Mouse (Mus musculus): ENCODE results near the gene Aqp6. TPM values are rescaled to one million over a fixed set of nuclear protein-coding genes. Genes with fewer than 3 reads are reported as not detected.

The Aqp6 gene
- 0.17 and 0.28 TPM in 2 replicates for polyA plus RNA-seq (2012; rRNA removed)

DNA sequence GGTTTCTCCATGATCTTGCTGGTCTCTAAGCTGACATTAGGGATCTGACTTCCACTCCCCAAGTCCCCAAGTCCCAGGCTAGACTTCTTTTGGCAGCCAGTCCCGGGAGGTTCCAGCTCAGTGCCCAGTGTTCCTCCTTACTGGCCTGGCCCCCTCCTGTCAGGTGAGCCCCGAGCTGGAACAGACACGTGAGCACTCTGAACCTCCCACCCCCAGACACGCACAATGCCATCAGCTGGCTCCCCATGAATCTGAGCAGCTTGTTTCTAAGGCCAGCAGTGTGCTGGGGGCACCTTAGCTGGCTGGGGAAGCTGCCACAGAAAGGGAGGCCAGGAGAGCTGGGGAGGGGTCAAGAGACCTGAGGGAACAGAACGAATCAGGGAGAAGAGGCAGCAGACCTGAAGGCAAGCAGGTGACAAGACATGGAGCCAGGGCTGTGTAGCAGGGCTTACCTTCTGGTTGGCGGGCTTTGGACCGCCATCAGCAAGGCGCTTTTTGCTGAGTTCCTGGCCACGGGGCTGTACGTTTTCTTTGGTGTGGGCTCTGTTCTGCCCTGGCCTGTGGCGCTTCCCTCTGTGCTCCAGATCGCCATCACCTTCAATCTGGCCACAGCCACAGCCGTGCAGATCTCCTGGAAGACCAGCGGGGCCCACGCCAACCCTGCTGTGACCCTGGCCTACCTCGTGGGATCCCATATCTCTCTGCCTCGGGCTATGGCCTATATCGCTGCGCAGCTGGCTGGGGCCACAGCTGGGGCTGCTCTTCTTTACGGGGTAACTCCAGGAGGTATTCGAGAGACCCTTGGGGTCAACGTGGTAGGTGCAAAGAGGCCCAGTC, at the start of gene Aqp6:
TSS of gene Aqp6 (plus strand) at position 415 of the 837 bp plus-strand sequence.

GRCm38 (mm10) chr15:99578802-99579485, 22.3 kb upstream of the Aqp6 start, which contains the start of gene Aqp2:
TSS of gene Aqp2 (plus strand) at chr15:99579055.

GRCm38 (mm10) chr15:99590429-99591084, 10.6 kb upstream of the Aqp6 start, which contains the start of gene Aqp5:
TSS of gene Aqp5 (plus strand) at chr15:99590782.

DNA sequence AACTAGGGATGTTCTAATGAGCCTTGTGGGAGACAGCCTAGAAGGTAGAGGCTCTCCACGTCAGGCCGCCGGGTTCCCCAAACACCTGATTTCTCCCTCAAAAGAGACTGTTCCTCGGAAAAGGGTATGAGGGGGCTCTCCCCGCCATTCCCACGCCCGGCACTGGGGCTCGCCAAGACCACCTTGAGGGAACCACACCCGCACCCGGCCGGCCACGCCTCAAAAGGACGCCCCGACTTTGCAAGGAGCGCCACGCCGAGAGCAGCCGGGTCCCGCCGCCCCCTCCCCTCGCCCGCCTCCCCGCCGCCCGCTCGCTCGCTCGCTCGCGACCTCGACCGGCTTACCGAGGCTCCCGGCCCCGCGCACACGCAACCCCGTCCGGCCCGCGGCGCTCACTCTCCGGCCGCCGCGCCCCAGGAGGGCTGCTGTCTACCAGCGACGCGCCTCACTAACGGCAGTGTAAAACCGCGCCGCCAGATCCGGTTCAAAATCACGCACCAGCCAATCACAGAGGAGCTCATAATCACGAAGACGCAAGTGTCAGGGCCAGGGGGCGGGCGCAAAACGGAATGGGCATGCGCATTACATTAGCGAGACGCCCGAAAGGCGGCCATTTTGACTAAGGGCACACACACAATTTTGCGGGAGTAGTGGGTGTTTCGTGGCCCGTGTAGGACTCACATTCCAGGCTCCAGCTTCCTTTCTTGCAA, 50.1 kb downstream of the Aqp6 start, which contains the start of gene Racgap1:
TSS of gene Racgap1 (minus strand) at position 494 of the 710 bp plus-strand sequence.

Other genes starting within 250 kb of the Aqp6 start
- gene Fmnl3, start 230.9 kb upstream of the Aqp6 start, polyA plus RNA-seq (2012; rRNA removed) = 40.4 and 58.2 TPM in 2 replicates
- 631 and 638 TPM in 2 replicates for gene Tmbim6, start 208.5 kb upstream of the Aqp6 start, polyA plus RNA-seq (2012; rRNA removed)
- 24.5 and 25.3 TPM in 2 replicates for gene Nckap5l, start 143.7 kb upstream of the Aqp6 start, polyA plus RNA-seq (2012; rRNA removed)
- 5.3 and 6.0 TPM in 2 replicates for gene Bcdin3d, start 126.7 kb upstream of the Aqp6 start, polyA plus RNA-seq (2012; rRNA removed)
- gene Faim2, start 73.2 kb upstream of the Aqp6 start, polyA plus RNA-seq (2012; rRNA removed) = 1.7 and 2.3 TPM in 2 replicates
- gene Aqp2, start 22.3 kb upstream of the Aqp6 start, polyA plus RNA-seq (2012; rRNA removed) = 15.8 and 22.1 TPM in 2 replicates
- gene Aqp5, start 10.6 kb upstream of the Aqp6 start, polyA plus RNA-seq (2012; rRNA removed) = 38.8 and 58.0 TPM in 2 replicates
- 16.8 and 27.9 TPM in 2 replicates for gene Racgap1, start 50.3 kb downstream of the Aqp6 start, polyA plus RNA-seq (2012; rRNA removed)
- 0.25 and 0.37 TPM in 2 replicates for gene Asic1, start 69.0 kb downstream of the Aqp6 start, polyA plus RNA-seq (2012; rRNA removed)
- gene Smarcd1, start 100.7 kb downstream of the Aqp6 start, polyA plus RNA-seq (2012; rRNA removed) = 63.3 and 72.6 TPM in 2 replicates
- gene Gm17349, start 104.1 kb downstream of the Aqp6 start, polyA plus RNA-seq (2012; rRNA removed) = 2.3 TPM in 1 of 2 replicates, not detected in the other
- 60.3 and 69.7 TPM in 2 replicates for gene Gpd1, start 116.1 kb downstream of the Aqp6 start, polyA plus RNA-seq (2012; rRNA removed)
- gene Cox14, start 124.2 kb downstream of the Aqp6 start, polyA plus RNA-seq (2012; rRNA removed) = 410 and 417 TPM in 2 replicates
- gene Cers5, start 171.5 kb downstream of the Aqp6 start, polyA plus RNA-seq (2012; rRNA removed) = 47.9 and 56.3 TPM in 2 replicates